Mouse (Mus musculus): ENCODE results near the gene Ezr. TPM values are rescaled to one million over a fixed set of nuclear protein-coding genes. Genes with fewer than 3 reads are reported as not detected.

The Ezr gene
- polyA plus RNA-seq, 1 experiment from 2014 or later, result 288 TPM

- peaks cover 11% of the 10 kb centered on the region; the same call in 1 of the 2 replicates for H3K4me1 ChIP-seq (ENCODE audit: insufficient read depth, low read depth, low read length)
- no peak overlapping the region for H3K9ac ChIP-seq (replicated peaks; ENCODE audit: low read depth)
- WGBS, result 65% methylated on average over 8 of the region's 8 CpGs
- H3K4me3 ChIP-seq (ENCODE audit: low read depth, low read length), result no peak overlapping the region
- no peaks in the 10 kb centered on the region for H3K36me3 ChIP-seq (ENCODE audit: insufficient read depth, low read length)
- peak; percentile 87 for ATAC-seq
- no peak for TF ChIP-seq CTCF (IDR thresholded peaks at IDR 0.05)
- peak; percentile 58 for TF ChIP-seq EP300 (IDR thresholded peaks at IDR 0.05)
- peak; percentile 92 for DNase-seq (ENCODE audit: low spot score)
- H3K27ac ChIP-seq (ENCODE audit: low read length), result peak overlapping the region; percentile 62
- H3K4me2 ChIP-seq (replicated peaks; ENCODE audit: low read depth, low read length), result no peak overlapping the region
- H3K9me3 ChIP-seq (ENCODE audit: low read length), result no peaks in the 10 kb centered on the region
- no peaks in the 10 kb centered on the region for H3K27me3 ChIP-seq (replicated peaks; ENCODE audit: insufficient read depth, low read length)
Observed at GRCm38 (mm10) chr17:6808521-6809165, 26.1 kb upstream of the Ezr start.

GRCm38 (mm10) chr17:6807827-6808520 is 25.4 kb upstream of the Ezr start:
- ATAC-seq (peak; percentile 56), DNase-seq (ENCODE audit: low spot score) (peak; percentile 68)
- H3K27me3 ChIP-seq (replicated peaks; ENCODE audit: insufficient read depth, low read length), result no peaks in the 10 kb centered on the region
- no peaks in the 10 kb centered on the region for H3K9me3 ChIP-seq (ENCODE audit: low read length)
- 73% methylated on average over 16 of the region's 16 CpGs for WGBS
- H3K27ac ChIP-seq (ENCODE audit: low read length), result peak overlapping the region; percentile 62; the same call in 1 of the 2 replicates
- no peak overlapping the region for H3K4me2 ChIP-seq (replicated peaks; ENCODE audit: low read depth, low read length)
- TF ChIP-seq EP300 (IDR thresholded peaks at IDR 0.05) (peak; percentile 85; the same call in 1 of the 2 replicates), CTCF (IDR thresholded peaks at IDR 0.05) (no peak)
- peaks cover 11% of the 10 kb centered on the region; the same call in 1 of the 2 replicates for H3K4me1 ChIP-seq (ENCODE audit: insufficient read depth, low read depth, low read length)
- H3K4me3 ChIP-seq (ENCODE audit: low read depth, low read length), result no peak overlapping the region
- H3K9ac ChIP-seq (replicated peaks; ENCODE audit: low read depth), result no peak overlapping the region
- no peaks in the 10 kb centered on the region for H3K36me3 ChIP-seq (ENCODE audit: insufficient read depth, low read length)

- Histone ChIP-seq H3K4me1 (ENCODE audit: insufficient read depth, low read depth, low read length) (peaks cover 11% of the 10 kb centered on the region; the same call in 1 of the 2 replicates), H3K4me2 (replicated peaks; ENCODE audit: low read depth, low read length) (no peak overlapping the region), H3K9me3 (ENCODE audit: low read length) (no peaks in the 10 kb centered on the region), H3K36me3 (ENCODE audit: insufficient read depth, low read length) (no peaks in the 10 kb centered on the region), H3K4me3 (ENCODE audit: low read depth, low read length) (no peak overlapping the region), H3K27ac (ENCODE audit: low read length) (no peak overlapping the region), H3K27me3 (replicated peaks; ENCODE audit: insufficient read depth, low read length) (no peaks in the 10 kb centered on the region), H3K9ac (replicated peaks; ENCODE audit: low read depth) (no peak overlapping the region)
- no peak for ATAC-seq
- DNase-seq (ENCODE audit: low spot score), result no peak
- TF ChIP-seq CTCF (IDR thresholded peaks at IDR 0.05) (no peak), EP300 (IDR thresholded peaks at IDR 0.05) (no peak)
- 30% methylated on average over 6 of the region's 6 CpGs for WGBS
Observed at GRCm38 (mm10) chr17:6804853-6805543, 22.4 kb upstream of the Ezr start.

GRCm38 (mm10) chr17:6804111-6804510 is 21.5 kb upstream of the Ezr start:
- H3K4me2 ChIP-seq (replicated peaks; ENCODE audit: low read depth, low read length), result no peak overlapping the region
- DNase-seq (ENCODE audit: low spot score) (no peak), ATAC-seq (no peak)
- H3K27me3 ChIP-seq (replicated peaks; ENCODE audit: insufficient read depth, low read length), result no peaks in the 10 kb centered on the region
- no peaks in the 10 kb centered on the region for H3K36me3 ChIP-seq (ENCODE audit: insufficient read depth, low read length)
- TF ChIP-seq CTCF (IDR thresholded peaks at IDR 0.05), result no peak
- TF ChIP-seq EP300 (IDR thresholded peaks at IDR 0.05), result no peak
- H3K9me3 ChIP-seq (ENCODE audit: low read length), result no peaks in the 10 kb centered on the region
- no peak overlapping the region for H3K27ac ChIP-seq (ENCODE audit: low read length)
- H3K9ac ChIP-seq (replicated peaks; ENCODE audit: low read depth), result no peak overlapping the region
- WGBS, result 67% methylated on average over 6 of the region's 6 CpGs
- H3K4me3 ChIP-seq (ENCODE audit: low read depth, low read length), result no peak overlapping the region
- H3K4me1 ChIP-seq (ENCODE audit: insufficient read depth, low read depth, low read length), result peaks cover 8% of the 10 kb centered on the region; the same call in 1 of the 2 replicates

- DNase-seq (ENCODE audit: low spot score), result peak; percentile 92
- no peaks in the 10 kb centered on the region for H3K9me3 ChIP-seq (ENCODE audit: low read length)
- TF ChIP-seq EP300 (IDR thresholded peaks at IDR 0.05), result peak; percentile 99
- no peak for TF ChIP-seq CTCF (IDR thresholded peaks at IDR 0.05)
- H3K27ac ChIP-seq (ENCODE audit: low read length), result no peak overlapping the region
- H3K4me1 ChIP-seq (ENCODE audit: insufficient read depth, low read depth, low read length), result peaks cover 7% of the 10 kb centered on the region; the same call in 1 of the 2 replicates
- peak; percentile 91 for ATAC-seq
- no peaks in the 10 kb centered on the region for H3K27me3 ChIP-seq (replicated peaks; ENCODE audit: insufficient read depth, low read length)
- H3K36me3 ChIP-seq (ENCODE audit: insufficient read depth, low read length), result no peaks in the 10 kb centered on the region
- H3K9ac ChIP-seq (replicated peaks; ENCODE audit: low read depth), result no peak overlapping the region
- no peak overlapping the region for H3K4me2 ChIP-seq (replicated peaks; ENCODE audit: low read depth, low read length)
- no peak overlapping the region for H3K4me3 ChIP-seq (ENCODE audit: low read depth, low read length)
- 74% methylated on average over 1 of the region's 1 CpGs for WGBS
Observed at GRCm38 (mm10) chr17:6803614-6804013, 21.0 kb upstream of the Ezr start.
